Mouse (Mus musculus) adrenal gland, postnatal 10 days (tissue): ENCODE data around the gene Fam20a. TPM values are rescaled to one million over a fixed set of nuclear protein-coding genes. Genes with fewer than 3 reads are reported as not detected.

Source experiments
- DNase-seq: peaks from one replicate; pipeline ENCODE4 v3.0.0; 2021; ENCODE audit warnings: mixed read lengths
- long read RNA-seq, 2 experiments: library from polyadenylated mRNA; stranded (forward); transcript quantifications; one replicate each; pipeline ENCODE4 v2.0.0; 2021
- total RNA-seq, 2 experiments: library from RNA; stranded (reverse); gene quantifications; 2 replicates each; pipeline ENCODE4 v1.2.3; 2021

Fam20a gene
- total RNA-seq, result 10 to 100 TPM in 1 of 2 experiments, 1 to 10 TPM in 1; 9.8 to 14.5 TPM
- long read RNA-seq, experiment 1, transcript Fam20a-201 (11 exons, 2,541 nt), result major isoform, 7 of 14 reads
- long read RNA-seq, experiment 1, partial matches to known transcripts, result 5 of 14 reads
- long read RNA-seq, experiment 1, other reads (novel, unspliced or antisense), result 2 of 14 reads
- long read RNA-seq, experiment 2, partial matches to known transcripts, result 0 of 9 reads
- long read RNA-seq, experiment 2, other reads (novel, unspliced or antisense), result 6 of 9 reads

- DNase-seq, result peak; percentile 85
Observed at GRCm38 (mm10) chr11:109721781-109722446, at the start of gene Fam20a. Gene Fam20a, minus strand, starts transcription at chr11:109722279.

DNA sequence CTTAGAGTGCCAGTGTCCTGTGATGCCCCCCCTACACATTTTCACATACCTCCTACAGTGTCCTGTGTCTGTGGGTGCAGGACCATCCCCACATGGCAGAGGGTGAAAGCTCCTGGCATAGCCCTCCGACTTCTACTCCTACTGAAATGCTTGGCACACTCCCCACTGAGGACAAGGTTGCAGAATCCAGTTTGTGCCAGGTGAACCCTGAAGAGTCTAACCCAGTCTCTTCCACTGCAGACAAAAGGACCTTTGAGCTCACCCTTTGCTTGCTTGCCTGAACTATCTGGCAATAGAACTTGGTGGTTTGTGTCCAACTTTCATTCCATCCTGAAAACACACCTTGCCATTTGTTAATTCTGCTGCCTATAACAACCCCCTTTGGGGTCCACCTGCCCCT lies 49.3 kb upstream of the Fam20a start:
- no peak for DNase-seq

DNA sequence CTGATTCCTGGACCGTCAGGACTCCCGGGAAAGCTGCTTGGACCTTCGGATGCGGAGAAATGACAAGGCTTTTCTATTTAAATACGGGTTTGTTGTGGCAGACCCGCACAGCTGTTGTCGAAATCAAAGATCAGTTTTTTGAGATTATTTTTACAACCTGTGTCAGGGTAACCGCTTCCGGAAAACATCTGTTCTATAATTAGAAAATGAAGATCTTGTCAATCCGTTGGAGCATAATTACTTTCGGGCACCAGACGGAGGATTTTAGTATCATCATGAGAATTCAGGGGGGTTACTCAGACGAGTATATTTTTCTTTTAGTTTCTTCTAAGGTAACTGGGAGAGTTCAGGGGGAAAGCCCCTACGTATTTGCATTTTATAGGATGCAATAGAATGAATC lies 48.1 kb upstream of the Fam20a start:
- DNase-seq, result no peak

DNA sequence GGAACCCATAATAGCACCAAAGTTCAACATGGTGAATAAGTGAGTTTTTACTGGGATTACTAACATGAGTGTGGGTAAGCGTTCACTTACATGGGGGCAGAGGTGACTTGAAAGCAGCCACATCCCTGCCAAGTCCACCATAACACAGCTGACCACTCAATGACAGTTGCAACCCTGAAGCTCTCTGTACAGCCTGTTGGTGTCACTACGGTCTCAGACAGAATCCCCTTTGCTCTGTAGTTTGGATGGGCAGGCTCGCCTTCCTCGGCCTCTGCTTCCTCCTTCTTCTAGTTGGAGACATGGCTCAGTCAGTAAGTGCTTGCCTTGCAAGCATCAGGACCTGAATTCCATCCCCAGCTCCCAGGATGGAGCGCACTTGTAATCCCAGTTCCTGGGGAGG lies 47.0 kb upstream of the Fam20a start:
- no peak for DNase-seq

- DNase-seq, result no peak
Observed at GRCm38 (mm10) chr11:109760063-109760462, 38.0 kb upstream of the Fam20a start.

- DNase-seq, result peak; percentile 57
Observed at GRCm38 (mm10) chr11:109758616-109759215, 36.6 kb upstream of the Fam20a start.

GRCm38 (mm10) chr11:109754105-109754602 lies 32.1 kb upstream of the Fam20a start:
- no peak for DNase-seq

GRCm38 (mm10) chr11:109751636-109752603 lies 29.8 kb upstream of the Fam20a start:
- no peak for DNase-seq

GRCm38 (mm10) chr11:109745210-109745609 lies 23.1 kb upstream of the Fam20a start:
- no peak for DNase-seq

DNA sequence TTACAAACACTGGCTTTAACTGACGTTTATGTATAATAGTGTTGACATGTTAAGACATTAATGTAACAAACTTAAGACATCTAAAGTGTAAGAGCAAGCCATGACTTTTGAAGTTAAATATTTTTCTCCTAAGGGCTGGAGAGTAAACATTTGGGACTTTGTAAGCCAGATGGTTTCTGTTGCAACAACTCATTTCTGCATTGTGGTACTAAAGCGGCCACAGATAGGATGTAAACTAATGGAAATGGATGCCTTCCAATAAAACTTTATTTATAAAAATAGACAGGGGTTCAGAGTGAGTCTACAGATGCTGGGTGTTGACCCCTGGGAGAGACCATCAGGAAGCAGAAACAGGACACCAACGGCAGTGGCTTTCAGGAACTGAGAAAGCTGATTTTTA lies 15.9 kb upstream of the Fam20a start:
- DNase-seq, result no peak

GRCm38 (mm10) chr11:109736406-109736805 lies 14.3 kb upstream of the Fam20a start:
- DNase-seq, result no peak

- DNase-seq, result no peak
Observed at GRCm38 (mm10) chr11:109734341-109734740, 12.3 kb upstream of the Fam20a start.

- no peak for DNase-seq
Observed at GRCm38 (mm10) chr11:109732726-109733438, 10.8 kb upstream of the Fam20a start.

DNA sequence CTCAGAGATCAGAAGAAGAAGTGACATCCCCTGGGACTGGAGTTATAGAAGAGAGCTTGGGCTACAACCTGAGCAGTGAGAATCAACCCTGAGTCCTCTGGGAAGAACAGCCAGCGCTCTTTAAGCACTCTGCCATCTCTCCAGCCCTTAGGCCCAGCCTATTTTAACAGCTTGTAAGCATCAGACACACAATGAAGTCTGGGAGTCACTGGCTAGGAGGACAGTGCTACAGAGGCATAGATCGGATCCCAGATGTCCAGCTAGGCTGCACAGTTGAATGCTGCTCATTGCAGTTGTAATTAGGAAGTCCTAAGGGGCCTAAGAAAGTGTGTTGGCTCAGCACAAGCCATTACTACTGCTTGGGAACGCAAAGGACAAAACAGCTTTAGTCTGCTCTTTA lies 6.3 kb upstream of the Fam20a start:
- no peak for DNase-seq

DNA sequence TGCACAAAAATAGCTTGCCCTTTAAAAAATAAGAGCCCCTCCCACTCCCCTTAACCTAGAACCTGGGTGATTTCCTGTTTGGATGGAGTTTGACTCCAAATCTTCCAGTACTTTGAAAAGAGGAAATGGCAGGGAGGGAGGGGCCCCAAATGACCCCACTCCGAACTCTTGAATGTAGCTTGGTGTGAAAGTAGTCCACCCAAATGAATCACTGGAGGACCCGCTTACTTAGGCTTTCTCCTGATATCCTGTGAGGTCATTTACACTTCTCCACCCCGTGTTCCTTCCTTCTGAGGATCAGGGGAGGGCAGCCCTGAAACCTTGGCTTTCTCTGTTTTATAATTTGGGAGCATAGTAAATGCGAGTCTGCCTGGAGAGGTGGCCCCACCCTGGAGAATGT lies 632 bp upstream of the Fam20a start:
- DNase-seq, result no peak

DNA sequence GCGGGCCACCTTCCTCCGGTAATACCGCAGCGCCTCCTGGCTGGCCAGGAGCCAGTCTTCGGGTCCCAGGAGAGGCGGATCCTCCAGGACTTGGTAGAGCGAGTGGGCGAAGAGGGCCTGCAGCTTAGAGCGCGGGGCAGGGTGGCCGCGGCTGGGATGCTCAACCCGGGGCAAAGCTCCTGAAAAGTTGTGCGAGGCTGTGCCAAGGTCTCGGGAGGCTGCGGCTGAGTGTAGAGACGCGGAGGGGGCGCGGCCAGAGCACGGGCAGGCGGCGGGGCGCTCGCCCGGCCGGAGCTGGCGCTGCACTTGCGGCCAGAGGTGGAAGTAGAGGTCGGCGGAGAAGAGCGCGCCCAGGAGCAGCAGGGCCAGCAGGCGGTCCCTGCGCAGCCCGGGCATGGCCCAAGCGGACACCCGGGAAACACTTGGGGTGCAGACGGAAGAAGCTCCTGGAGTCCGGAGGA lies 729 bp downstream of the Fam20a start:
- DNase-seq, result peak; percentile 68

GRCm38 (mm10) chr11:109720809-109721319 lies 1.2 kb downstream of the Fam20a start:
- DNase-seq, result peak; percentile 40

DNA sequence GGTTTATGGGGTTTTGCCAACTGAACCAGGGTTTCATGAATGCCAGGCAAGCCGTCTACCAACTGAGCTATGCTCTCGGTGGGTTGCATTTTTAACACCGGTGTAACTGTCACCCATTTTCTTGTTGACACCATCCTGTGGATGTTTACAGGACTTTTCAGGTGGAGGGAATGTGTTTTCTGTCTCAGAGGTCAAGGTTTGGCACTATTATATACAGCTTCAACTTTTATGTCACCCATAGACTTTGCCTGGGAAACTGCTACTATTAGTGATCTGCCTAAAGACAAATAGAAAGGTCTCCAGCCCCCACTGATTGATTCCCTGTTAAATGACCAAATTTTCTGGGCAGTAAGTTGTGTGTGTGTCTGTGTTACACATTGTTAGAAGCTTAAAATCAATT lies 2.7 kb downstream of the Fam20a start:
- DNase-seq, result no peak

DNA sequence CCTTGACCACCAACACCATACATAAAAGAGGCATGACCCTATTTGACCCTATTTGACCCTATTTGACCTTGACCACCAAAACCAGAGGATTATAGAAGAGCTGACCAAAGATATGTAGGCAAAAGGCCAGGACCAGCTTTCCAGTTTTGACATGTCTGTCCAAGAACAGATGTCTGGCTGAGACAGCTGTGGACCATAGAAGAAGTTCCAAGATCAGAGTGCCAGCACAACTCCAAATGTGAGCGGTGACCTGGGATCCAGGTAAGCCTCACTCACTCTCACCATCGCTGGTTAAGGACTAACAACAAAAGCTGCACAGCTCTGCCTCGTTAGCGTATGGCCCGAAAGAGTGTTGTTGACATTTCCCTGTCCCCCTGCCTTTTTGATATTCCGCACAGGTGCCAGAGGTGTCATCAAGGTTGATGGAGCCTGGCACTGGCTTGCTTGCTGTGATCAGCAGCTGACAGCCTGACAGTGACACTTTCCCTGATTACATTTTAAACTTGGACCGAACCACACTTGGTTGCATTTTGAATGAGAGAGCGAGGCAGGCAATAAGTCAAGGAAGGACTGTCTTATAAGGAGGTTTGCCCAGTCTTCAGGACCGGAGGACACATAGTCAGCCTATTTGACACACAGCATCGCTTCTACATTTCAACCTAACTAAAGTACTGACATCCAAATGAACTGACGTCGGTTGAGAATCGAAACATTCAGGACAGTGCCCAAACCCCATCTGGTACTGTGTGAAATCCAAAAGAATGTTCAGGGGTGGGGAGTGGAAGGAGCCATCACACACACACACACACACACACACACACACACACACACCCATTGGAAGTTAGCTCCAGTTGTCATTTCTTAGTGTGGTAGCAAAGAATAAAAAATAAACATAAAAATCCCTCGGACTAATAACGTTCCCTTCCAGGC lies 3.8 kb downstream of the Fam20a start:
- DNase-seq, result no peak

GRCm38 (mm10) chr11:109717448-109717847 lies 4.6 kb downstream of the Fam20a start:
- DNase-seq, result no peak
